Comparison of ENCODE assay signal across 1 mouse cellular context in genomic region chr17:25756378-25757242, GRCm38 (mm10).
TF ChIP-seq lines count a peak whose summit lies in the region.

No protein-coding gene starts in this region.

TF ChIP-seq in ES-E14, 5 proteins besides CTCF, POLR2A, EP300 and RAD21 (continued from another document):
- 0 out of 2 replicates have a peak, but pooled peaks have one; percentile 29 for TF ChIP-seq MAFK (IDR thresholded peaks at IDR 0.05; ENCODE audit: insufficient read depth, low read depth, low read length)
